17 mouse cellular contexts compared by ENCODE assay signal in the genomic region with DNA sequence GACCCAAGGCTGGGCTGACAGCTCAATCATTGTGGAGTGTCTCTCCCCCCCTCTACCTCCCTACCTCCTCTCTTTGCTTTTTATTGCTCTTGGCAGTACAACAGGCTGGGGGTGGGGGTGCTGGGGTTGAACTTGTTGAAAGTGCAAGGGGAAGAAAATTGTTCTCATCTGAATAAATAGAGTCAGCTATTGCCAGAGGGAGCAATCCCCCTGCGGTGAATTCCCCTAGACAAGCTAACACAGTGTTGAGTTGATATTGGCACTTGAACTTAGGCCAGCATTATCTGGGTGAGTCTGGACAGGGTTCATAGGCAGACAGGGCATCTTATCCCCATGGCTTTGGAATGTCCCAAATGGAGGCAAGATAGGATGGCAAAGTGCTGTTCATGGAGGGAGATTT.
DNase-seq lines count a peak whose midpoint lies in the region; ATAC-seq and TF ChIP-seq lines count a peak whose summit lies in the region.
"Had no signal": no experiment of that assay in that cellular context is flagged by ENCODE, and none has a peak within 500 bp of the region (broad histone marks: within the 10 kb centered on the region; RNA-seq: fewer than 3 reads in every experiment).

No protein-coding gene starts in this region.

- no peak overlapping the region for H3K9ac ChIP-seq in liver, embryonic 12.5 days
- no peak overlapping the region for H3K9ac ChIP-seq in heart, adult 2 months (ENCODE audit: low read depth, low read length)
- no peak overlapping the region for H3K9ac ChIP-seq in heart, postnatal 0 days (replicated peaks; ENCODE audit: low read depth, low read length)
- H3K9ac ChIP-seq: forebrain, embryonic 13.5 days; hindbrain, embryonic 14.5 days; neural tube, embryonic 13.5 days had no signal

- WGBS in liver, embryonic 12.5 days (ENCODE audit: insufficient replicate concordance), result 86% methylated on average over 1 of the region's 1 CpGs
- 48% methylated on average over 1 of the region's 1 CpGs for WGBS in heart, adult 2 months
- 22% methylated on average over 1 of the region's 1 CpGs for WGBS in heart, postnatal 0 days

- no peak for TF ChIP-seq POLR2A in heart, adult 2 months (IDR thresholded peaks at IDR 0.05; ENCODE audit: insufficient read depth, low read depth, low read length)

- H3K4me1 ChIP-seq in liver, embryonic 12.5 days, result no peaks in the 10 kb centered on the region
- H3K4me1 ChIP-seq in heart, adult 2 months (ENCODE audit: control insufficient read depth, insufficient read depth, low read length), result peaks cover 2% of the 10 kb centered on the region; the same call in 1 of the 2 replicates
- 0 out of 2 replicates have a peak, but pooled peaks cover 7% of the 10 kb centered on the region for H3K4me1 ChIP-seq in heart, postnatal 0 days (ENCODE audit: control insufficient read depth, insufficient read depth)
- H3K4me1 ChIP-seq: forebrain, embryonic 13.5 days; neural tube, embryonic 13.5 days had no signal

- no peak for TF ChIP-seq CTCF in heart, adult 2 months (IDR thresholded peaks at IDR 0.05)
- 0 out of 2 replicates have a peak, but pooled peaks have one; percentile 1 for TF ChIP-seq CTCF in heart, postnatal 0 days (IDR thresholded peaks at IDR 0.05; ENCODE audit: low read depth)

- peak; percentile 5 for DNase-seq in cerebellum, adult 9-10 months
- DNase-seq in cerebellum, adult 8-10 months, result no peak
- peak; percentile 21 for DNase-seq in liver
- DNase-seq in heart, adult 2 months, result peak; percentile 30 to 45
- DNase-seq in heart, postnatal 0 days (ENCODE audit: low spot score), result peak; percentile 19
- no peak for DNase-seq in spleen, postnatal 4 days (ENCODE audit: low spot score in 2 of 2)
- DNase-seq in c-Kit-positive CD71-positive TER-119-positive erythroid progenitor cells, embryonic 14.5 days (ENCODE audit: low spot score), result no peak
- DNase-seq: cerebellum, adult 18-20 months; kidney, adult 11 months; kidney, postnatal 14 days; thymus, postnatal 36 days had no signal

- no peak for ATAC-seq in liver, embryonic 12.5 days
- peak; percentile 74 for ATAC-seq in heart, postnatal 0 days (ENCODE audit: insufficient read depth, low read depth)
- ATAC-seq: forebrain, embryonic 13.5 days had no signal

- no peaks in the 10 kb centered on the region for H3K27me3 ChIP-seq in liver, embryonic 12.5 days (replicated peaks)
- H3K27me3 ChIP-seq in heart, adult 2 months (ENCODE audit: control insufficient read depth, insufficient read depth, low read length), result no peaks in the 10 kb centered on the region
- H3K27me3 ChIP-seq in heart, postnatal 0 days (ENCODE audit: control insufficient read depth, insufficient read depth, low read length), result no peaks in the 10 kb centered on the region
- H3K27me3 ChIP-seq: CH12.LX; forebrain, embryonic 13.5 days; neural tube, embryonic 13.5 days had no signal

- H3K4me3 ChIP-seq in liver, embryonic 12.5 days, result no peak overlapping the region
- no peak overlapping the region for H3K4me3 ChIP-seq in heart, adult 2 months
- no peak overlapping the region for H3K4me3 ChIP-seq in heart, postnatal 0 days (ENCODE audit: low read depth, low read length)
- H3K4me3 ChIP-seq: forebrain, embryonic 13.5 days; neural tube, embryonic 13.5 days had no signal

- TF ChIP-seq EP300 in heart, adult 2 months (IDR thresholded peaks at IDR 0.05; ENCODE audit: insufficient read depth, low read depth, low read length), result 0 out of 2 replicates have a peak, but pooled peaks have one; percentile 9
- no peak for TF ChIP-seq EP300 in heart, postnatal 0 days (IDR thresholded peaks at IDR 0.05; ENCODE audit: low read depth)

- no peak overlapping the region for H3K4me2 ChIP-seq in liver, embryonic 12.5 days
- no peak overlapping the region for H3K4me2 ChIP-seq in heart, postnatal 0 days (ENCODE audit: low read depth, low read length)
- H3K4me2 ChIP-seq: forebrain, embryonic 13.5 days; hindbrain, embryonic 14.5 days; liver, embryonic 11.5 days; neural tube, embryonic 13.5 days had no signal

- intact Hi-C loops in heart, adult 2 months (cut with DNase I), result no loop called here

- no peaks in the 10 kb centered on the region for H3K36me3 ChIP-seq in liver, embryonic 12.5 days
- no peaks in the 10 kb centered on the region for H3K36me3 ChIP-seq in heart, adult 2 months (ENCODE audit: control insufficient read depth, insufficient read depth, low read length)
- H3K36me3 ChIP-seq in heart, postnatal 0 days (replicated peaks; ENCODE audit: control insufficient read depth, insufficient read depth, low read length), result no peaks in the 10 kb centered on the region
- H3K36me3 ChIP-seq: neural tube, embryonic 13.5 days had no signal

- no peak overlapping the region for H3K27ac ChIP-seq in liver, embryonic 12.5 days
- peak overlapping the region; percentile 28 for H3K27ac ChIP-seq in heart, adult 2 months
- peak overlapping the region; percentile 34; the same call in 1 of the 2 replicates for H3K27ac ChIP-seq in heart, postnatal 0 days (ENCODE audit: low read depth)
- H3K27ac ChIP-seq: forebrain, embryonic 13.5 days; hindbrain, embryonic 14.5 days; neural tube, embryonic 13.5 days had no signal

- H3K9me3 ChIP-seq in liver, embryonic 12.5 days (replicated peaks), result no peaks in the 10 kb centered on the region
- H3K9me3 ChIP-seq in heart, postnatal 0 days (replicated peaks; ENCODE audit: control insufficient read depth, low read length), result 0 out of 2 replicates have a peak, but pooled peaks cover 8% of the 10 kb centered on the region
- H3K9me3 ChIP-seq: forebrain, embryonic 13.5 days; neural tube, embryonic 13.5 days had no signal

- no peaks in the 10 kb centered on the region; the same call in 1 of the 2 replicates for H3K79me2 ChIP-seq in heart, adult 2 months (replicated peaks; ENCODE audit: control insufficient read depth, insufficient read depth, low read length)

Comparison
In these comparisons a context has a peak if more than half of its experiments do, and no peak if none do; other contexts are left out.
1. DNase-seq: peak in cerebellum, adult 9-10 months (single experiment), liver (single experiment), heart, adult 2 months (2 of 2) and heart, postnatal 0 days (single experiment); none in cerebellum, adult 8-10 months (single experiment), spleen, postnatal 4 days (0 of 2) and c-Kit-positive CD71-positive TER-119-positive erythroid progenitor cells, embryonic 14.5 days (single experiment).